Mouse (Mus musculus) heart, postnatal 0 days (tissue): ENCODE results near the gene Fkbp14.

Experiments
- CTCF ChIP-seq: IDR thresholded peaks from 2 replicates; pipeline ENCODE4 v1.5.1; 2016; ENCODE audit warnings: antibody characterized with exemption, control low read depth, low read depth
- EP300 ChIP-seq: IDR thresholded peaks from 2 replicates; pipeline ENCODE4 v1.6.1; 2016; ENCODE audit warnings: antibody characterized with exemption, low read depth

DNA sequence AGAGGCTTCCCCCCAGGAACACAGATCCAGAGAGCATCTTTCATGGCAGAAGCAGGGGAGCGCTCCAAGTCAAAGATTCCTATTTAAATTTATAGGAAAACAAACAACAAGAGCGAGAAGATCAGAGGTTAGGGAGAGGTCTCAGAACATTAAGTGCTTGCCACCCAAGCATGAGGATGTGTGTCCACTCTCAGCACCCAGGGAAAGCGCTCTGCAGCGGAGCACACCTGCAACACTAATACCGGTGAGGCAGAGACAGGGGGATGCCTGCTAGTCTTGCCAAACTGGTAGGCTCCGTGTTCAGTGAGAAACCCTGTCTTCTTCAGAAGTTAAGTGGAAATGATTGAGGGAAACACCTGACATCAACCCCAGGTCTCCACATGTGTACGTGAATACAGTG lies 57.7 kb downstream of the Fkbp14 start:
- TF ChIP-seq CTCF = no peak
- TF ChIP-seq EP300 = no peak
